Mouse (Mus musculus) CH12.LX (cell line): ENCODE measurements around the gene Gm10721. TPM values are rescaled to one million over a fixed set of nuclear protein-coding genes. Genes with fewer than 3 reads are reported as not detected.

Experiments
- polyA plus RNA-seq: library from polyadenylated mRNA; unstranded; fragments of >175 nt; gene quantifications from 2 replicates; pipeline ENCODE4 v1.2.1, GENCODE M21; 2012; ENCODE audit warnings: low read depth; ENCODE audit not compliant: insufficient read length
- total RNA-seq, 2 experiments: library from RNA; depleted of rRNA; stranded (reverse); fragments of 300-350 nt in 1 of 2; fragments of >200 nt in 1 of 2; gene quantifications; 2 replicates each; pipeline ENCODE4 v1.2.3; 2012 to 2014

The Gm10721 gene
- total and polyA plus RNA-seq, 3 experiments, result 0.21 TPM; not detected in 2

Other genes with a start within 250 kb of the Gm10721 start
- not detected in 2 replicates for gene Gm10722, start 12.2 kb upstream of the Gm10721 start, total RNA-seq (2012; rRNA removed)
- gene Gm10722, start 12.2 kb upstream of the Gm10721 start, total RNA-seq (2014; rRNA removed), result not detected in 2 replicates
- not detected in 2 replicates for gene Gm10722, start 12.2 kb upstream of the Gm10721 start, polyA plus RNA-seq
- gene Gm11168, start 9.8 kb upstream of the Gm10721 start, total RNA-seq (2012; rRNA removed), result not detected in 2 replicates
- gene Gm11168, start 9.8 kb upstream of the Gm10721 start, total RNA-seq (2014; rRNA removed), result not detected in 2 replicates
- gene Gm11168, start 9.8 kb upstream of the Gm10721 start, polyA plus RNA-seq, result not detected in 2 replicates
- gene Gm10720, start 2.5 kb downstream of the Gm10721 start, total RNA-seq (2012; rRNA removed), result not detected in 2 replicates
- gene Gm10720, start 2.5 kb downstream of the Gm10721 start, total RNA-seq (2014; rRNA removed), result not detected in 2 replicates
- not detected in 2 replicates for gene Gm10720, start 2.5 kb downstream of the Gm10721 start, polyA plus RNA-seq
- 0.55 and 1.1 TPM in 2 replicates for gene Gm10719, start 4.3 kb downstream of the Gm10721 start, total RNA-seq (2012; rRNA removed)
- gene Gm10719, start 4.3 kb downstream of the Gm10721 start, total RNA-seq (2014; rRNA removed), result not detected in 2 replicates
- 1.8 TPM in 1 of 2 replicates, not detected in the other for gene Gm10719, start 4.3 kb downstream of the Gm10721 start, polyA plus RNA-seq
- gene Gm10718, start 10.4 kb downstream of the Gm10721 start, total RNA-seq (2012; rRNA removed), result 0.38 and 0.47 TPM in 2 replicates
- gene Gm10718, start 10.4 kb downstream of the Gm10721 start, total RNA-seq (2014; rRNA removed), result not detected in 2 replicates
- gene Gm10718, start 10.4 kb downstream of the Gm10721 start, polyA plus RNA-seq, result not detected in 2 replicates
- not detected in 2 replicates for gene Gm10717, start 12.3 kb downstream of the Gm10721 start, total RNA-seq (2012; rRNA removed)
- gene Gm10717, start 12.3 kb downstream of the Gm10721 start, total RNA-seq (2014; rRNA removed), result not detected in 2 replicates
- gene Gm10717, start 12.3 kb downstream of the Gm10721 start, polyA plus RNA-seq, result 1.3 TPM in 1 of 2 replicates, not detected in the other
- gene Gm17535, start 21.5 kb downstream of the Gm10721 start, total RNA-seq (2012; rRNA removed), result not detected in 2 replicates
- not detected in 2 replicates for gene Gm17535, start 21.5 kb downstream of the Gm10721 start, total RNA-seq (2014; rRNA removed)
- not detected in 2 replicates for gene Gm17535, start 21.5 kb downstream of the Gm10721 start, polyA plus RNA-seq
- not detected in 2 replicates for gene Gm10715, start 23.7 kb downstream of the Gm10721 start, total RNA-seq (2012; rRNA removed)
- not detected in 2 replicates for gene Gm10715, start 23.7 kb downstream of the Gm10721 start, total RNA-seq (2014; rRNA removed)
- gene Gm10715, start 23.7 kb downstream of the Gm10721 start, polyA plus RNA-seq, result not detected in 2 replicates